Mouse (Mus musculus): Measurements from ENCODE around the gene 2410002F23Rik. TPM values are rescaled to one million over a fixed set of nuclear protein-coding genes. Genes with fewer than 3 reads are reported as not detected.
"Not testable (repeated sequence)": the region's sequence is repeated elsewhere in the genome, so short reads cannot be mapped to it uniquely, and the experiment has no call there.

Gene 2410002F23Rik
- polyA plus RNA-seq, 1 experiment from 2014 or later = 11.6 TPM

GRCm38 (mm10) chr7:44275546-44275945 lies 29.0 kb downstream of the 2410002F23Rik start:
- Histone ChIP-seq H3K36me3 (ENCODE audit: inconsistent target) (no peaks in the 10 kb centered on the region), H3K4me3 (ENCODE audit: inconsistent target) (no peak overlapping the region), H3K27ac (no peak overlapping the region), H3K79me2 (ENCODE audit: inconsistent target) (no peaks in the 10 kb centered on the region)
- WGBS (ENCODE audit: missing documents) = 85% methylated on average over 3 of the region's 3 CpGs

GRCm38 (mm10) chr7:44276461-44277249 lies 30.1 kb downstream of the 2410002F23Rik start:
- Histone ChIP-seq H3K36me3 (ENCODE audit: inconsistent target) (no peaks in the 10 kb centered on the region), H3K27ac (no peak overlapping the region), H3K4me3 (ENCODE audit: inconsistent target) (no peak overlapping the region), H3K79me2 (ENCODE audit: inconsistent target) (no peaks in the 10 kb centered on the region)
- 85% methylated on average over 7 of the region's 10 CpGs for WGBS (ENCODE audit: missing documents)

- no peak overlapping the region for H3K27ac ChIP-seq
- H3K36me3 ChIP-seq (ENCODE audit: inconsistent target) = no peaks in the 10 kb centered on the region
- no peak overlapping the region for H3K4me3 ChIP-seq (ENCODE audit: inconsistent target)
- no peaks in the 10 kb centered on the region for H3K79me2 ChIP-seq (ENCODE audit: inconsistent target)
- 55% methylated on average over 2 of the region's 2 CpGs for WGBS (ENCODE audit: missing documents)
These were observed 30.7 kb downstream of the 2410002F23Rik start for GRCm38 (mm10) chr7:44277250-44277622.

- no peaks in the 10 kb centered on the region for H3K79me2 ChIP-seq (ENCODE audit: inconsistent target)
- no peak overlapping the region for H3K4me3 ChIP-seq (ENCODE audit: inconsistent target)
- WGBS (ENCODE audit: missing documents) = 0% methylated on average over 1 of the region's 1 CpGs
- H3K27ac ChIP-seq = no peak overlapping the region
- no peaks in the 10 kb centered on the region for H3K36me3 ChIP-seq (ENCODE audit: inconsistent target)
These were observed 34.4 kb downstream of the 2410002F23Rik start for GRCm38 (mm10) chr7:44280959-44281358.

DNA sequence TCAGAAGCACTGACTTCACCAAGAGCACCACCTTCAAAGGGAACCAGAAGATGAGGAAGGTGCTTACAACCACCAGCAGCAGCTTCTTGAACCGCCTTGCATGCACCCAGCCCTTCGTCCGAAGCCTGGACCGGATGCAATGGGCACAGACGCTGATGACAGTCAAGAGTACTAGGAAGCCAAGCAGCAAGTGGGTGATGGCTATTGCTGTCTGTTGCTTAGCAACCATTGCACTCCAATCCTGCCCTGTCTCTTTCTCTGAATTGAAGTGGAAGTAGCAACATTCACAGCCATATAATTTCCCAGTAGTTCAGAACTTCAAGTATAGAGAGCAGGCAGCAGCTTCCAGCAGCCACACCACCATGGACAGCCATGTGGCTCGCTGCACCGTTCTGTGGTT lies 35.1 kb downstream of the 2410002F23Rik start:
- WGBS (ENCODE audit: missing documents) = 88% methylated on average over 7 of the region's 7 CpGs
- no peaks in the 10 kb centered on the region for H3K36me3 ChIP-seq (ENCODE audit: inconsistent target)
- H3K79me2 ChIP-seq (ENCODE audit: inconsistent target) = no peaks in the 10 kb centered on the region
- no peak overlapping the region for H3K27ac ChIP-seq
- H3K4me3 ChIP-seq (ENCODE audit: inconsistent target) = no peak overlapping the region

DNA sequence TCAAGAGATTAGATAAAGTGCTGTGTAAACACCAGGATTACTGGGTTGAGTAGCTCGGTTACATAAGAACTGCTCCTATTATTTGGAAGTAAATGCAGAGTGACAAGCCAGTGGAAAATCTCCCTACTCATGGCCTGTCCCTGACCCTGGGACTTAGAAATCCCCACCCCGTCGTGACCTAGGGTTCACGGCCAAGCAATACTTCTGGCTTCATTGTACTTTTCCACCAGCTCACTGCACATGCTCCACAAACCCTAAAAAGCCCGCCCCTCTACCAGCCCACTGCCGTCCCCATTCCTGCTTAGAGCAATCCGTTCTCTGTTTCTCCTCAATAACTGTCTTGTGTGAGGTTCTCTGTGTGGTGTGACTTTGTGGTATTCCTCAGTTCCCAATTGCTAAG lies 41.2 kb downstream of the 2410002F23Rik start:
- 70% methylated on average over 6 of the region's 7 CpGs for WGBS (ENCODE audit: missing documents)
- Histone ChIP-seq H3K79me2 (ENCODE audit: inconsistent target) (no peaks in the 10 kb centered on the region), H3K36me3 (ENCODE audit: inconsistent target) (no peaks in the 10 kb centered on the region), H3K27ac (no peak overlapping the region), H3K4me3 (ENCODE audit: inconsistent target) (no peak overlapping the region)

DNA sequence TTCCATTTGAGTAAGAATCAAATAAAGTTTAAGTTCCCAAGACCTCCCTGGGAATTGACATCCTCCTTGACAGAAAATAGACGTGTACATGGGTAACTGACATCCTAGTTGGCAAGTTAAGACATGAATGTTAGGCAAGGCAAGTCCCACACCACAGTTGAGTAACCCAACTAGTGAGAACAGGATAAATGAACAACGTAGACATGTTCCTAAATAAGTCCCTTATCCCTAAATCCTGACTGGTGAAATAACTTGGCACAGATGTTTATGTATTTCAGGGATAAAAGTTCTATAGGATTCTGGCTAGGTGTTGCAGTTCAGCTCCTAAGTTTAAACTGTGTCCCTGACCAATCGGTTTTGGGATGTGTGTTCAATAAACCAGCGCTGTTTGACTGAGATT lies 44.5 kb downstream of the 2410002F23Rik start:
- Histone ChIP-seq H3K36me3 (ENCODE audit: inconsistent target) (no peaks in the 10 kb centered on the region), H3K27ac (no peak overlapping the region), H3K79me2 (ENCODE audit: inconsistent target) (no peaks in the 10 kb centered on the region), H3K4me3 (ENCODE audit: inconsistent target) (no peak overlapping the region)
- 85% methylated on average over 4 of the region's 4 CpGs for WGBS (ENCODE audit: missing documents)

DNA sequence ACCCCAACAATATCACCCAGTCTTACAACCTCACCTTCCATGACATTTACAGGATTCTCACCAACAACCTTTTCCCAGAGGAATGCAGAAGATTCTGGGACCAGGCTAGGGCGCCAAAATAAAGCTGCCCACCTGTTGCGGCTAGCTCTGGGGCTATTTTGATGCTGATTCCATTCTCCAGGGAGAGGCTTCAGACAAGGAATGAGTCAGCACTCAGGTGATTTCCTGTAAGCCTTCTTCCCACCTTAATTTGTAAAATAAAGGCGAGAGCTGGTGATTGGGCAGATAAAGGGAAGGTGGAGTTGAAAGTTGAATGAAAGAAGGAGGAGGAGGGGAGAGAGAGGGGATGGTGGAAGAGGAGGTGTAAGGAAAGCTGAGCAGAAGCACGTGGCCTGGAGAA lies 44.9 kb downstream of the 2410002F23Rik start:
- no peak overlapping the region for H3K4me3 ChIP-seq (ENCODE audit: inconsistent target)
- no peaks in the 10 kb centered on the region for H3K36me3 ChIP-seq (ENCODE audit: inconsistent target)
- H3K27ac ChIP-seq = no peak overlapping the region
- WGBS (ENCODE audit: missing documents) = 58% methylated on average over 4 of the region's 4 CpGs
- H3K79me2 ChIP-seq (ENCODE audit: inconsistent target) = no peaks in the 10 kb centered on the region

GRCm38 (mm10) chr7:44297501-44297900 lies 51.0 kb downstream of the 2410002F23Rik start:
- not testable (repeated sequence) for H3K36me3 ChIP-seq (ENCODE audit: inconsistent target); H3K27ac ChIP-seq; H3K4me3 ChIP-seq (ENCODE audit: inconsistent target); H3K79me2 ChIP-seq (ENCODE audit: inconsistent target)
- WGBS (ENCODE audit: missing documents) = 75% methylated on average over 2 of the region's 2 CpGs

Other genes starting within 250 kb of the 2410002F23Rik start
- not detected in 3 replicates for gene Klk1b26, start 234.6 kb upstream of the 2410002F23Rik start, polyA plus RNA-seq (2018)
- gene Klk1b27, start 194.4 kb upstream of the 2410002F23Rik start, polyA plus RNA-seq (2018) = 0.66 to 0.87 TPM in 2 of 3 replicates, not detected in the other
- not detected in 3 replicates for gene Klk1b21, start 144.4 kb upstream of the 2410002F23Rik start, polyA plus RNA-seq (2018)
- gene Klk1b22, start 134.0 kb upstream of the 2410002F23Rik start, polyA plus RNA-seq (2018) = not detected in 3 replicates
- gene Klk1b16, start 110.0 kb upstream of the 2410002F23Rik start, polyA plus RNA-seq (2018) = not detected in 3 replicates
- not detected in 3 replicates for gene Klk1b24, start 58.5 kb upstream of the 2410002F23Rik start, polyA plus RNA-seq (2018)
- not detected in 3 replicates for gene Klk1b3, start 48.5 kb upstream of the 2410002F23Rik start, polyA plus RNA-seq (2018)
- not detected in 3 replicates for gene Klk1b4, start 39.3 kb upstream of the 2410002F23Rik start, polyA plus RNA-seq (2018)
- not detected in 3 replicates for gene Klk1b5, start 30.8 kb upstream of the 2410002F23Rik start, polyA plus RNA-seq (2018)
- 0.30 TPM in 1 of 3 replicates, not detected in the others for gene Klk1, start 21.4 kb upstream of the 2410002F23Rik start, polyA plus RNA-seq (2018)
- not detected in 3 replicates for gene Gm36864, start 10.5 kb upstream of the 2410002F23Rik start, polyA plus RNA-seq (2018)
- 0.33 to 0.97 TPM (median 0.36 TPM) in 3 replicates for gene 1700028J19Rik, start within 50 bp of the 2410002F23Rik start, polyA plus RNA-seq (2018)
- not detected in 3 replicates for gene Acp4, start 10.7 kb downstream of the 2410002F23Rik start, polyA plus RNA-seq (2018)
- not detected in 3 replicates for gene Gm15517, start 14.7 kb downstream of the 2410002F23Rik start, polyA plus RNA-seq (2018)
- gene Clec11a, start 60.2 kb downstream of the 2410002F23Rik start, polyA plus RNA-seq (2018) = 0.06 to 0.12 TPM (median 0.09 TPM) in 3 replicates
- 0.02 TPM in 1 of 3 replicates, not detected in the others for gene Shank1, start 63.5 kb downstream of the 2410002F23Rik start, polyA plus RNA-seq (2018)
- gene Syt3, start 137.4 kb downstream of the 2410002F23Rik start, polyA plus RNA-seq (2018) = 0.11 TPM in 1 of 3 replicates, not detected in the others
- gene 1700008O03Rik, start 139.1 kb downstream of the 2410002F23Rik start, polyA plus RNA-seq (2018) = 0.16 TPM in 1 of 3 replicates, not detected in the others
- not detected in 3 replicates for gene Lrrc4b, start 182.3 kb downstream of the 2410002F23Rik start, polyA plus RNA-seq (2018)
- not detected in 3 replicates for gene Aspdh, start 218.7 kb downstream of the 2410002F23Rik start, polyA plus RNA-seq (2018)
- 12.5 to 32.1 TPM (median 31.4 TPM) in 3 replicates for gene Josd2, start 221.3 kb downstream of the 2410002F23Rik start, polyA plus RNA-seq (2018)
- gene Emc10, start 249.8 kb downstream of the 2410002F23Rik start, polyA plus RNA-seq (2018) = 35.5 to 51.7 TPM (median 46.2 TPM) in 3 replicates
- gene Fam71e1, start 249.9 kb downstream of the 2410002F23Rik start, polyA plus RNA-seq (2018) = 0.89 to 1.5 TPM (median 0.99 TPM) in 3 replicates

Measured in macrophage (primary cell).